Mouse (Mus musculus) kidney, adult 2 months (tissue): Measurements from ENCODE around the gene Ceacam15. TPM values are rescaled to one million over a fixed set of nuclear protein-coding genes. Genes with fewer than 3 reads are reported as not detected.
A peak's percentile ranks its signal among the peaks of the same experiment; 100 is the strongest.
"Not testable (repeated sequence)": the region's sequence is repeated elsewhere in the genome, so short reads cannot be mapped to it uniquely, and the experiment has no call there.

Experiments
- DNase-seq: peaks from one replicate; pipeline ENCODE4 v3.0.0; 2021
- H3K27ac ChIP-seq: fragments of 200-500 bp; 2 replicates; pipeline ENCODE4 v1.5.1; 2012; ENCODE audit warnings: low read depth, low read length, control low read depth, inconsistent platforms; ENCODE audit not compliant: insufficient read depth
- H3K27me3 ChIP-seq: fragments of 200-500 bp; replicated peaks from 2 replicates; pipeline ENCODE4 v1.6.1; 2012; ENCODE audit warnings: mild to moderate bottlenecking, moderate library complexity, low read length, inconsistent platforms; ENCODE audit not compliant: control insufficient read depth, insufficient read depth
- H3K36me3 ChIP-seq: fragments of 200-500 bp; 2 replicates; pipeline ENCODE4 v1.6.1; 2012; ENCODE audit warnings: mild to moderate bottlenecking, moderate library complexity, low read length, inconsistent platforms; ENCODE audit not compliant: control insufficient read depth, insufficient read depth
- H3K4me1 ChIP-seq: fragments of 200-500 bp; 2 replicates; pipeline ENCODE4 v1.6.1; 2011; ENCODE audit warnings: low read length; ENCODE audit not compliant: control insufficient read depth, insufficient read depth
- H3K4me3 ChIP-seq: fragments of 200-500 bp; 2 replicates; pipeline ENCODE4 v1.5.1; 2011; ENCODE audit warnings: mild to moderate bottlenecking, low read depth, low read length, control low read depth; ENCODE audit not compliant: insufficient read depth
- CTCF ChIP-seq: fragments of 200-500 bp; conservative IDR thresholded peaks from 2 replicates; pipeline ENCODE4 v1.5.1; 2011; ENCODE audit warnings: low read depth, mild to moderate bottlenecking, control low read depth, low read length, moderate library complexity, mixed read lengths; ENCODE audit not compliant: insufficient read depth, insufficient read length
- POLR2A ChIP-seq: fragments of 200-500 bp; IDR thresholded peaks from one replicate; pipeline ENCODE4 v1.6.1; 2011; ENCODE audit warnings: low read depth, low read length, control low read depth
- WGBS: fragments of 180-500 bp; shearing (Covaris S2); methylation state at CpG from one replicate; pipeline ENCODE4 v1.1.7; 2018; 5-methylcytosine and 5-hydroxymethylcytosine counted together
- polyA plus RNA-seq: library from polyadenylated mRNA; depleted of rRNA; stranded (reverse); fragments of >200 nt; gene quantifications from 2 replicates; pipeline ENCODE4 v1.2.3, GENCODE M21; 2012

Ceacam15 gene
- polyA plus RNA-seq, 1 experiment: not detected

- H3K27me3 ChIP-seq: no peaks in the 10 kb centered on the region
- WGBS: 66% methylated on average over 5 of the region's 5 CpGs
- TF ChIP-seq CTCF (no peak), POLR2A (no peak)
- H3K27ac ChIP-seq: no peak overlapping the region
- DNase-seq: no peak
- no peak overlapping the region for H3K4me3 ChIP-seq
- no peaks in the 10 kb centered on the region for H3K4me1 ChIP-seq
- no peaks in the 10 kb centered on the region for H3K36me3 ChIP-seq
These were observed 25.1 kb upstream of the Ceacam15 start for GRCm38 (mm10) chr7:16700583-16700982.

GRCm38 (mm10) chr7:16699042-16699441, 23.5 kb upstream of the Ceacam15 start:
- peak; percentile 3 for DNase-seq
- H3K4me1 ChIP-seq: no peaks in the 10 kb centered on the region
- WGBS: 38% methylated on average over 2 of the region's 2 CpGs
- no peaks in the 10 kb centered on the region for H3K27me3 ChIP-seq
- TF ChIP-seq POLR2A: no peak
- peak; percentile 71 for TF ChIP-seq CTCF
- H3K36me3 ChIP-seq: no peaks in the 10 kb centered on the region
- H3K27ac ChIP-seq: no peak overlapping the region
- H3K4me3 ChIP-seq: no peak overlapping the region

GRCm38 (mm10) chr7:16695025-16695424, 19.5 kb upstream of the Ceacam15 start:
- 32% methylated on average over 3 of the region's 3 CpGs for WGBS
- Histone ChIP-seq H3K27ac (no peak overlapping the region), H3K27me3 (no peaks in the 10 kb centered on the region), H3K4me3 (no peak overlapping the region), H3K36me3 (no peaks in the 10 kb centered on the region), H3K4me1 (no peaks in the 10 kb centered on the region)
- TF ChIP-seq CTCF: peak; percentile 61
- TF ChIP-seq POLR2A: no peak
- peak; percentile 39 for DNase-seq

- Histone ChIP-seq H3K4me3 (no peak overlapping the region), H3K4me1 (no peaks in the 10 kb centered on the region), H3K27me3 (no peaks in the 10 kb centered on the region), H3K36me3 (no peaks in the 10 kb centered on the region), H3K27ac (no peak overlapping the region)
- WGBS: 70% methylated on average over 5 of the region's 5 CpGs
- no peak for DNase-seq
- TF ChIP-seq POLR2A: no peak
- no peak for TF ChIP-seq CTCF
These were observed 13.7 kb upstream of the Ceacam15 start for GRCm38 (mm10) chr7:16689196-16689595.

- not testable (repeated sequence) for H3K4me3 ChIP-seq, H3K27ac ChIP-seq, H3K27me3 ChIP-seq, H3K4me1 ChIP-seq, H3K36me3 ChIP-seq, DNase-seq
- WGBS: 53% methylated on average over 3 of the region's 3 CpGs
These were observed 4.7 kb upstream of the Ceacam15 start for GRCm38 (mm10) chr7:16680194-16680593.

GRCm38 (mm10) chr7:16674699-16675098, 806 bp downstream of the Ceacam15 start:
- not testable (repeated sequence) for H3K4me3 ChIP-seq, H3K27ac ChIP-seq, DNase-seq, H3K4me1 ChIP-seq, H3K36me3 ChIP-seq, H3K27me3 ChIP-seq
- WGBS: 68% methylated on average over 5 of the region's 5 CpGs

- no peak for TF ChIP-seq CTCF
- TF ChIP-seq POLR2A: no peak
- H3K4me1 ChIP-seq: peaks cover 3% of the 10 kb centered on the region; the same call in 1 of the 2 replicates
- H3K36me3 ChIP-seq: no peaks in the 10 kb centered on the region
- H3K4me3 ChIP-seq: no peak overlapping the region
- H3K27ac ChIP-seq: no peak overlapping the region
- no peaks in the 10 kb centered on the region for H3K27me3 ChIP-seq
- no peak for DNase-seq
- WGBS: 51% methylated on average over 1 of the region's 1 CpGs
These were observed 1.7 kb downstream of the Ceacam15 start for GRCm38 (mm10) chr7:16673823-16674222.

- WGBS: 81% methylated on average over 4 of the region's 5 CpGs
- H3K36me3 ChIP-seq, H3K27me3 ChIP-seq, H3K27ac ChIP-seq, H3K4me3 ChIP-seq, DNase-seq, H3K4me1 ChIP-seq: not testable (repeated sequence)
These were observed 7.1 kb downstream of the Ceacam15 start for GRCm38 (mm10) chr7:16668331-16668930.
